Mouse (Mus musculus): Measurements from ENCODE around the gene Olfr1506.
"Not testable (repeated sequence)": the region's sequence is repeated elsewhere in the genome, so short reads cannot be mapped to it uniquely, and the experiment has no call there.

Gene Olfr1506

GRCm38 (mm10) chr2:90224393-90224792, at the start of gene Olfr1506:
Olfr1506 (minus strand) TSS chr2:90224493.
- not testable (repeated sequence) for DNase-seq (ENCODE audit: low spot score in 2 of 2)

- DNase-seq (ENCODE audit: low spot score in 2 of 2), result no peak
Observed at GRCm38 (mm10) chr2:90270932-90271331, 46.6 kb upstream of the Olfr1506 start, which contains the start of gene Olfr1271. Olfr1271 (minus strand) TSS chr2:90271032.

GRCm38 (mm10) chr2:90257492-90257891, 33.2 kb upstream of the Olfr1506 start, which contains the start of gene Olfr142:
Olfr142 (minus strand) TSS chr2:90257592.
- no peak for DNase-seq (ENCODE audit: low spot score in 2 of 2)

GRCm38 (mm10) chr2:90199606-90200005, 24.7 kb downstream of the Olfr1506 start:
- DNase-seq (ENCODE audit: low spot score in 2 of 2), result not testable (repeated sequence)

GRCm38 (mm10) chr2:90195285-90195684, 29.0 kb downstream of the Olfr1506 start:
- DNase-seq (ENCODE audit: low spot score in 2 of 2), result not testable (repeated sequence)

- DNase-seq (ENCODE audit: low spot score in 2 of 2), result not testable (repeated sequence)
Observed at GRCm38 (mm10) chr2:90194750-90195149, 29.5 kb downstream of the Olfr1506 start.

GRCm38 (mm10) chr2:90187082-90187481, 37.2 kb downstream of the Olfr1506 start:
- not testable (repeated sequence) for DNase-seq (ENCODE audit: low spot score in 2 of 2)

- DNase-seq (ENCODE audit: low spot score in 2 of 2), result not testable (repeated sequence)
Observed at GRCm38 (mm10) chr2:90186082-90186481, 38.2 kb downstream of the Olfr1506 start.
